Mouse (Mus musculus) thymus, adult 18-20 months (tissue): Measurements from ENCODE around the gene Sgf29.
"Not testable (repeated sequence)": the region's sequence is repeated elsewhere in the genome, so short reads cannot be mapped to it uniquely, and the experiment has no call there.

Experiments used
- DNase-seq, 2 experiments: peaks; one replicate each; pipeline ENCODE4 v3.0.0; 2022; ENCODE audit warnings: mixed read lengths in 2 of 2

The Sgf29 gene

GRCm38 (mm10) chr7:126642545-126643243 lies 6.4 kb upstream of the Sgf29 start:
- no peak for DNase-seq

- DNase-seq: not testable (repeated sequence)
Observed at GRCm38 (mm10) chr7:126643244-126643617, 5.9 kb upstream of the Sgf29 start.

GRCm38 (mm10) chr7:126644345-126644744 lies 4.8 kb upstream of the Sgf29 start:
- DNase-seq: no peak

- no peak for DNase-seq
Observed at GRCm38 (mm10) chr7:126644914-126645313, 4.2 kb upstream of the Sgf29 start.

GRCm38 (mm10) chr7:126645708-126646107 lies 3.4 kb upstream of the Sgf29 start:
- DNase-seq: no peak

- DNase-seq: no peak
Observed at GRCm38 (mm10) chr7:126648486-126648885, 623 bp upstream of the Sgf29 start.

- DNase-seq: no peak
Observed at GRCm38 (mm10) chr7:126650852-126651251, 1.7 kb downstream of the Sgf29 start.

- DNase-seq: no peak
Observed at GRCm38 (mm10) chr7:126653991-126654390, 4.9 kb downstream of the Sgf29 start.

GRCm38 (mm10) chr7:126655695-126656094 lies 6.6 kb downstream of the Sgf29 start:
- no peak for DNase-seq

GRCm38 (mm10) chr7:126657522-126657921 lies 8.4 kb downstream of the Sgf29 start:
- DNase-seq: no peak

GRCm38 (mm10) chr7:126659771-126660170 lies 10.7 kb downstream of the Sgf29 start:
- no peak for DNase-seq

GRCm38 (mm10) chr7:126663646-126664045 lies 14.5 kb downstream of the Sgf29 start:
- no peak for DNase-seq

GRCm38 (mm10) chr7:126665269-126665668 lies 16.2 kb downstream of the Sgf29 start:
- no peak for DNase-seq

GRCm38 (mm10) chr7:126667495-126668090 lies 18.5 kb downstream of the Sgf29 start:
- no peak for DNase-seq

GRCm38 (mm10) chr7:126668452-126668851 lies 19.3 kb downstream of the Sgf29 start:
- DNase-seq: no peak

GRCm38 (mm10) chr7:126670152-126670551 lies 21.0 kb downstream of the Sgf29 start:
- DNase-seq: no peak

GRCm38 (mm10) chr7:126672111-126672510 lies 23.0 kb downstream of the Sgf29 start:
- no peak for DNase-seq

- no peak for DNase-seq
Observed at GRCm38 (mm10) chr7:126675104-126675503, 26.0 kb downstream of the Sgf29 start.

- no peak for DNase-seq
Observed at GRCm38 (mm10) chr7:126676207-126676606, 27.1 kb downstream of the Sgf29 start, which contains the start of gene Sult1a1. Gene Sult1a1, minus strand, starts transcription at chr7:126676432.

GRCm38 (mm10) chr7:126676631-126677220 lies 27.6 kb downstream of the Sgf29 start:
- DNase-seq: no peak

GRCm38 (mm10) chr7:126678545-126679341 lies 29.6 kb downstream of the Sgf29 start:
- no peak for DNase-seq

GRCm38 (mm10) chr7:126679683-126680082 lies 30.6 kb downstream of the Sgf29 start:
- no peak for DNase-seq

GRCm38 (mm10) chr7:126681221-126681620 lies 32.1 kb downstream of the Sgf29 start:
- DNase-seq: no peak
